Mouse (Mus musculus) hindbrain, embryonic 11.5 days (tissue): ENCODE measurements around the gene Ccnj. TPM values are rescaled to one million over a fixed set of nuclear protein-coding genes. Genes with fewer than 3 reads are reported as not detected.

Source experiments
- ATAC-seq: fragments of 200-750 bp; cut with Nextera tagmentation; 2 replicates; pipeline ENCODE4 v1.8.0; 2017; ENCODE audit warnings: mild to moderate bottlenecking, moderate TSS enrichment, moderate library complexity; ENCODE audit not compliant: low FRiP score
- DNase-seq: peaks from one replicate; pipeline ENCODE4 v3.0.0-alpha.2; 2015; ENCODE audit warnings: low spot score
- H3K27ac ChIP-seq: fragments of 300-500 bp; sonication (generic); 2 replicates; pipeline ENCODE4 v1.5.1; 2014; ENCODE audit warnings: mild to moderate bottlenecking, low read depth, low read length
- H3K27me3 ChIP-seq: fragments of 300-500 bp; sonication (generic); 2 replicates; pipeline ENCODE4 v1.6.1; 2014; ENCODE audit warnings: mild to moderate bottlenecking, low read length, moderate library complexity, mixed read lengths; ENCODE audit not compliant: control insufficient read depth, insufficient read depth
- H3K36me3 ChIP-seq: fragments of 300-500 bp; sonication (generic); 2 replicates; pipeline ENCODE4 v1.6.1; 2014; ENCODE audit warnings: mild to moderate bottlenecking, low read length, moderate library complexity, mixed read lengths; ENCODE audit not compliant: control insufficient read depth, insufficient read depth
- H3K4me1 ChIP-seq: fragments of 300-500 bp; sonication (generic); replicated peaks from 2 replicates; pipeline ENCODE4 v1.6.1; 2014; ENCODE audit warnings: low read length, mixed read lengths; ENCODE audit not compliant: control insufficient read depth, insufficient read depth
- H3K4me2 ChIP-seq: fragments of 300-500 bp; sonication (generic); replicated peaks from 2 replicates; pipeline ENCODE4 v1.6.1; 2014; ENCODE audit warnings: mild to moderate bottlenecking, low read depth, low read length
- H3K4me3 ChIP-seq: fragments of 300-500 bp; sonication (generic); 2 replicates; pipeline ENCODE4 v1.5.1; 2014; ENCODE audit warnings: low read depth, low read length
- H3K9ac ChIP-seq: fragments of 300-500 bp; sonication (generic); 2 replicates; pipeline ENCODE4 v1.6.1; 2014; ENCODE audit warnings: low read depth, low read length
- H3K9me3 ChIP-seq: fragments of 300-500 bp; sonication (generic); 2 replicates; pipeline ENCODE4 v1.6.1; 2016; ENCODE audit warnings: low read length; ENCODE audit not compliant: control insufficient read depth
- WGBS: fragments of 180-500 bp; shearing (Covaris S2); extraction: QIAGEN DNeasy Blood & Tissue Kit; methylation state at CpG from one replicate; pipeline ENCODE4 v1.1.7; 2014; 5-methylcytosine and 5-hydroxymethylcytosine counted together
- polyA plus RNA-seq: library from polyadenylated mRNA; unstranded; fragments of >200 nt; fragmentation: Nextera tagmentation; extraction: Ambion mirVana; gene quantifications from 2 replicates; pipeline ENCODE4 v1.2.1, GENCODE M21; 2014

Ccnj gene
- polyA plus RNA-seq, 1 experiment from 2014 or later, result 30.9 TPM

- Histone ChIP-seq H3K4me3 (peak overlapping the region; percentile 89), H3K9me3 (no peaks in the 10 kb centered on the region), H3K4me2 (peak overlapping the region; percentile 82), H3K27me3 (no peaks in the 10 kb centered on the region), H3K36me3 (no peaks in the 10 kb centered on the region; the same call in 1 of the 2 replicates), H3K4me1 (no peaks in the 10 kb centered on the region; the same call in 1 of the 2 replicates), H3K9ac (peak overlapping the region; percentile 99), H3K27ac (no peak overlapping the region)
- DNase-seq (no peak), ATAC-seq (no peak)
- 36% methylated on average over 5 of the region's 5 CpGs for WGBS
Observed at GRCm38 (mm10) chr19:40832361-40832760, 1.3 kb downstream of the Ccnj start.

GRCm38 (mm10) chr19:40834436-40834835 lies 3.4 kb downstream of the Ccnj start:
- ATAC-seq (no peak), DNase-seq (no peak)
- no peak overlapping the region for H3K27ac ChIP-seq
- H3K9me3 ChIP-seq, result no peaks in the 10 kb centered on the region
- no peak overlapping the region for H3K4me3 ChIP-seq
- H3K36me3 ChIP-seq, result peaks cover 9% of the 10 kb centered on the region
- no peaks in the 10 kb centered on the region; the same call in 1 of the 2 replicates for H3K4me1 ChIP-seq
- H3K9ac ChIP-seq, result no peak overlapping the region
- H3K4me2 ChIP-seq, result no peak overlapping the region
- WGBS, result 92% methylated on average over 6 of the region's 6 CpGs
- no peaks in the 10 kb centered on the region for H3K27me3 ChIP-seq

- DNase-seq, result no peak
- no peak overlapping the region for H3K4me2 ChIP-seq
- no peak overlapping the region for H3K4me3 ChIP-seq
- H3K27me3 ChIP-seq, result no peaks in the 10 kb centered on the region
- peaks cover 9% of the 10 kb centered on the region for H3K36me3 ChIP-seq
- H3K4me1 ChIP-seq, result no peaks in the 10 kb centered on the region; the same call in 1 of the 2 replicates
- H3K9me3 ChIP-seq, result no peaks in the 10 kb centered on the region
- no peak overlapping the region for H3K9ac ChIP-seq
- 93% methylated on average over 7 of the region's 7 CpGs for WGBS
- no peak overlapping the region for H3K27ac ChIP-seq
- no peak for ATAC-seq
Observed at GRCm38 (mm10) chr19:40838205-40838604, 7.1 kb downstream of the Ccnj start.

DNA sequence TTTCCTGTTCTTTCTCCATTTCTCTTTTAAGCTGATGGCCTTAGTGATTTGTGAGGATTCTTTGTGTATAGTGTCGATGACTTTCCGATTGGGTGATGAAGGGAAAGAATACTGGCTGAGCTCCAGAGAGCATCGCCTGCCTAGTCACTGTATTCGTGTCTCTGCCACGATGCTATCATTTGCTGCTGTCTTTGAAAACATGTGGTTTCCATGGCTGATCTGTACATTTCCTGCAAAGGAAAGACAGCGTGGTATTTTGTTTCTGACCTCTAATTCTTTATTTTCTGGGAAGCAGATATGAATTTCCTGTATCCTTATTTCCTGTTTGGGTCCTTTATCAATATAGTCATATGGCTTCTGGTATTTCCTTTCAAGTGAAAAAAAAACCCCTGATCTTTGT lies 9.2 kb downstream of the Ccnj start:
- Histone ChIP-seq H3K4me1 (no peaks in the 10 kb centered on the region), H3K36me3 (peaks cover 16% of the 10 kb centered on the region), H3K27ac (no peak overlapping the region), H3K9ac (no peak overlapping the region), H3K27me3 (no peaks in the 10 kb centered on the region), H3K4me3 (no peak overlapping the region), H3K4me2 (no peak overlapping the region), H3K9me3 (no peaks in the 10 kb centered on the region)
- DNase-seq, result no peak
- WGBS, result 92% methylated on average over 6 of the region's 6 CpGs
- no peak for ATAC-seq

DNA sequence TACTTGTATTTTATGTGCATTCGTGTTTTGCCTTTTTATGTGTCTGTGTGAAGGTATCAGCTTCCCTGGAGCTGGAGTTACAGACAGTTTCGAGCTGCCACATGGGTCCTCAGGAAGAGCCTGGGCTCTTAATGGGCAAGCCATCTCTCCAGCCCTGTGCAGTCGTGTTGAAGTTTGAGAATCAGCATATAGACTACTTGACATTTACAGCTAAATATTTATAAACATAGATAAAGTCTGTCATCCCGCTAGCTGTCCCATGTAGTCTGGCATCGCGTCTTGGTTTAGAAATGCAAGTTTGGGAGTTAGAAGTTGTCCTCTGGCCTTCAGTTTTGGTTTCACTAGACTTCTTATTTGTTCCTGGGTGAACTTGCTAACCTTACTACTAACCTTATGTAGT lies 10.0 kb downstream of the Ccnj start:
- H3K27me3 ChIP-seq, result no peaks in the 10 kb centered on the region
- 95% methylated on average over 6 of the region's 6 CpGs for WGBS
- H3K9me3 ChIP-seq, result no peaks in the 10 kb centered on the region
- no peak overlapping the region for H3K9ac ChIP-seq
- H3K27ac ChIP-seq, result no peak overlapping the region
- no peak for ATAC-seq
- DNase-seq, result no peak
- peaks cover 23% of the 10 kb centered on the region for H3K36me3 ChIP-seq
- H3K4me3 ChIP-seq, result no peak overlapping the region
- H3K4me1 ChIP-seq, result no peaks in the 10 kb centered on the region
- H3K4me2 ChIP-seq, result no peak overlapping the region

- no peak overlapping the region for H3K27ac ChIP-seq
- no peaks in the 10 kb centered on the region for H3K4me1 ChIP-seq
- H3K9me3 ChIP-seq, result no peaks in the 10 kb centered on the region
- no peaks in the 10 kb centered on the region for H3K27me3 ChIP-seq
- no peak overlapping the region for H3K4me3 ChIP-seq
- no peak overlapping the region for H3K9ac ChIP-seq
- H3K36me3 ChIP-seq, result peaks cover 24% of the 10 kb centered on the region
- DNase-seq (no peak), ATAC-seq (no peak)
- no peak overlapping the region for H3K4me2 ChIP-seq
- 91% methylated on average over 13 of the region's 13 CpGs for WGBS
Observed at GRCm38 (mm10) chr19:40841593-40841992, 10.5 kb downstream of the Ccnj start.

DNA sequence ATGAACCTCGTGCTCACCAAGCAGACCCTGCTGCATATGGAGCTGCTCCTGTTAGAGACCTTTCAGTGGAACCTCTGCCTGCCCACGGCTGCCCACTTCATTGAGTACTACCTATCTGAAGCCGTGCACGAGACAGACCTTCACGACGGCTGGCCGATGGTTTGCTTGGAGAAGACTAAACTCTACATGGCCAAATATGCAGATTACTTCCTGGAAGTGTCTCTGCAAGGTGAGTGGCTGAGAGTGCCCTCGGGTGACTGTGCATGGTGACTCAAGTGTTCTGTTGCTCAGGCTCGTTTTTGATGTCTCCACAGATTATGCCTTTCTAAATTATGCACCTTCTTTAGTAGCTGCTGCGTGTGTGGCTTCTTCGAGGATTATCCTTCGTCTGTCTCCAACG lies 13.7 kb downstream of the Ccnj start:
- Histone ChIP-seq H3K36me3 (peaks cover 19% of the 10 kb centered on the region), H3K9ac (no peak overlapping the region), H3K27ac (no peak overlapping the region), H3K4me2 (no peak overlapping the region), H3K27me3 (no peaks in the 10 kb centered on the region), H3K9me3 (no peaks in the 10 kb centered on the region), H3K4me1 (no peaks in the 10 kb centered on the region), H3K4me3 (no peak overlapping the region)
- 94% methylated on average over 13 of the region's 13 CpGs for WGBS
- DNase-seq, result no peak
- ATAC-seq, result no peak

GRCm38 (mm10) chr19:40849391-40849790 lies 18.3 kb downstream of the Ccnj start:
- no peaks in the 10 kb centered on the region for H3K9me3 ChIP-seq

DNA sequence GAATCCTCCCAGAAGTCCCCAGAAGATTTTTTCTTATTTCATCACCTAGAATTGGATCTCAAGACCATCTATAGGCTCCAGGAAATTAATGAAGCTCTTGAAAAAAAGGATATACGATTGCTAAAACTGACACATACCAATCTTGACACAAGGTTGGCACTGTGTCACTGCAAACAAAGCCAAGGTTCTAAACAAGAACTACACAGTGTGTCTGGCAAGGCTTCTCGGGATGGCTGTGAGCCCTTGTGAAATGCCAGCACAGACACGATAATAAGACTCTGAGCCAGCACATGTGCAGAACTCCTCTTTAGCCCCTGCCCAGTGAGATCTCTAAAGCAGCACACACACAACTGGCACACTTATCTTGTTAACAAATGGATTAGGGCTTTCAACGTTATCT lies 28.5 kb downstream of the Ccnj start:
- Histone ChIP-seq H3K4me2 (no peak overlapping the region), H3K27ac (no peak overlapping the region), H3K9ac (no peak overlapping the region), H3K27me3 (no peaks in the 10 kb centered on the region), H3K9me3 (no peaks in the 10 kb centered on the region), H3K4me3 (no peak overlapping the region), H3K4me1 (no peaks in the 10 kb centered on the region), H3K36me3 (no peaks in the 10 kb centered on the region)
- ATAC-seq (no peak), DNase-seq (no peak)
- WGBS, result 81% methylated on average over 4 of the region's 4 CpGs

More at GRCm38 (mm10) chr19:40849391-40849790, 18.3 kb downstream of the Ccnj start:
- no peak for DNase-seq
- no peak overlapping the region for H3K4me3 ChIP-seq
- H3K4me2 ChIP-seq, result no peak overlapping the region
- H3K27me3 ChIP-seq, result no peaks in the 10 kb centered on the region
- H3K4me1 ChIP-seq, result no peaks in the 10 kb centered on the region
- H3K36me3 ChIP-seq, result peaks cover 19% of the 10 kb centered on the region
- H3K9ac ChIP-seq, result no peak overlapping the region
- ATAC-seq, result no peak
- WGBS, result 82% methylated on average over 12 of the region's 12 CpGs
- no peak overlapping the region for H3K27ac ChIP-seq
